Mouse (Mus musculus) stomach, postnatal 0 days (tissue): ENCODE data around the gene Man2a2. TPM values are rescaled to one million over a fixed set of nuclear protein-coding genes. Genes with fewer than 3 reads are reported as not detected.

Experiments
- ATAC-seq: fragments of 200-750 bp; cut with Nextera tagmentation; 2 replicates; pipeline ENCODE4 v1.8.0; 2017; ENCODE audit not compliant: low FRiP score, low TSS enrichment
- DNase-seq: peaks from one replicate; pipeline ENCODE4 v3.0.0-alpha.2; 2016; ENCODE audit warnings: low spot score
- H3K27ac ChIP-seq: fragments of 300-500 bp; sonication (generic); replicated peaks from 2 replicates; pipeline ENCODE4 v1.5.1; 2014; ENCODE audit warnings: mild to moderate bottlenecking, control low read depth
- H3K27me3 ChIP-seq: fragments of 300-500 bp; sonication (generic); 2 replicates; pipeline ENCODE4 v1.6.1; 2014; ENCODE audit warnings: low read length; ENCODE audit not compliant: control insufficient read depth, insufficient read depth
- H3K36me3 ChIP-seq: fragments of 300-500 bp; sonication (generic); 2 replicates; pipeline ENCODE4 v1.6.1; 2014; ENCODE audit warnings: low read length, mixed read lengths; ENCODE audit not compliant: control insufficient read depth, insufficient read depth
- H3K4me1 ChIP-seq: fragments of 300-500 bp; sonication (generic); replicated peaks from 2 replicates; pipeline ENCODE4 v1.6.1; 2014; ENCODE audit warnings: antibody characterized with exemption; ENCODE audit not compliant: control insufficient read depth, insufficient read depth
- H3K4me2 ChIP-seq: fragments of 300-500 bp; sonication (generic); replicated peaks from 2 replicates; pipeline ENCODE4 v1.6.1; 2014; ENCODE audit warnings: low read depth, mild to moderate bottlenecking, control low read depth, moderate library complexity
- H3K4me3 ChIP-seq: fragments of 300-500 bp; sonication (generic); 2 replicates; pipeline ENCODE4 v1.5.1; 2014; ENCODE audit warnings: low read depth, low read length, control low read depth
- H3K9ac ChIP-seq: fragments of 300-500 bp; sonication (generic); 2 replicates; pipeline ENCODE4 v1.6.1; 2014; ENCODE audit warnings: mild to moderate bottlenecking, low read length, control low read depth, mixed read lengths
- H3K9me3 ChIP-seq: fragments of 300-500 bp; sonication (generic); 2 replicates; pipeline ENCODE4 v1.6.1; 2016; ENCODE audit warnings: low read length; ENCODE audit not compliant: control insufficient read depth
- CTCF ChIP-seq: IDR thresholded peaks from 2 replicates; pipeline ENCODE4 v1.5.1; 2016; ENCODE audit warnings: antibody characterized with exemption, low read depth, mild to moderate bottlenecking, moderate library complexity
- EP300 ChIP-seq: optimal IDR thresholded peaks from 2 replicates; pipeline ENCODE3; 2016; ENCODE audit warnings: antibody characterized with exemption
- WGBS: fragments of 180-500 bp; shearing (Covaris S2); extraction: QIAGEN DNeasy Blood & Tissue Kit; methylation state at CpG from one replicate; pipeline ENCODE4 v1.1.7; 2014; 5-methylcytosine and 5-hydroxymethylcytosine counted together
- polyA plus RNA-seq: library from polyadenylated mRNA; unstranded; fragments of >200 nt; fragmentation: Nextera tagmentation; extraction: Ambion mirVana; gene quantifications from 2 replicates; pipeline ENCODE4 v1.2.1, GENCODE M21; 2015

Gene Man2a2
- polyA plus RNA-seq, 1 experiment from 2014 or later = 3.6 TPM

DNA sequence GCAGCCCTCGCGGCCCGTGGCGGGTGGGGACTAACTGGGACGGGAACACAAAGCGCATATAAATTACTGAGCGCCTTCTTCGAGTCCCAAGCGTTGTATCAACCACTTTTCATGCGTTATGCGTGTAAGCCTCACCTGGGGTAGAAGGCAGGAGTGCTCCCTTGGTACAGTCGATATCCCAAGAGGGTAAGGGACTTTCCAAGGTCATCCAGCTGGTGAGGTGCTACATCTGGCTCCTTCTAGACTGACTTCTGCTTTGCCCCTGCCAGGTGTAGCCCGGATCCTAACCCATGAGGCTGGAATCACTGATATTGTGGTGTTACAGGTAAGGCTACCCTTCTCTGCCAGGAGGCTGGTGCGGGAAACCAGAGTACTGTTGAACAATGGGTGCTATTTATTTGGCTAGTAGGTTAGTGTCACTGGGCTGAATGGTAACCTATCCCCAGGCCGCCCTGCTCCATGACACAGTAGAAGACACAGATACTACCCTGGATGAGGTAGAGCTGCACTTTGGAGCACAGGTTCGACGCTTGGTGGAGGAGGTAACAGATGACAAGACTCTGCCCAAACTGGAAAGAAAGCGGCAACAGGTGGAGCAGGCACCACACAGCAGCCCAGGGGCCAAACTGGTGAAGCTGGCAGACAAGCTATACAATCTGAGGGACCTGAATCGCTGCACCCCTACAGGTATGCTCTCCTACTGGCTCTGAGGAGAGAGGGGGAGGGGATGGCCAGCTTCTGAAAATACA lies 27.7 kb downstream of the Man2a2 start:
- Histone ChIP-seq H3K9ac (peak overlapping the region; percentile 77), H3K4me3 (peak overlapping the region; percentile 50), H3K36me3 (no peaks in the 10 kb centered on the region), H3K4me1 (peaks cover 7% of the 10 kb centered on the region; the same call in 1 of the 2 replicates), H3K27ac (peak overlapping the region; percentile 74; the same call in 1 of the 2 replicates), H3K27me3 (no peaks in the 10 kb centered on the region), H3K4me2 (peak overlapping the region; percentile 81), H3K9me3 (no peaks in the 10 kb centered on the region)
- WGBS = 24% methylated on average over 19 of the region's 19 CpGs
- ATAC-seq = no peak
- DNase-seq = no peak
- TF ChIP-seq CTCF (no peak), EP300 (no peak)

DNA sequence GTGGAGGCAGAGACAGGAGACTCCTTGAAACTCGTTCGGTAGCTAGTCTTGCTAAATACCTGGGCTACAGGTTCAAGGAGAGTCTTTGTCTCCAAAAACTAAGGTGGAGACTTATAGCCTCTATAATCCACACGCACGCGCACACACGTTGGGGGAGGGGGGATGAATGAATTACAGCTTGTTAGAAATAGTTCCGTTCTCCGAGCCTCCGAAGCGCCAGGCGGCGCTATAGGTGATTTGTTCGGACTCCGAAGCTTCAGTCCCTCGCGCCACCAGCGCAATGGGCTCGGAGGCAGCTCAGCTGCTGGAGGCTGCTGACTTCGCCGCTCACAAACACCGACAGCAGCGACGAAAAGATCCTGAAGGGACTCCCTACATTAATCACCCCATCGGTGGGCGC lies 28.3 kb downstream of the Man2a2 start, which contains the start of gene Hddc3:
Gene Hddc3, plus strand, starts transcription at position 247 of the 400 bp plus-strand sequence.
- under 1% methylated on average over 25 of the region's 25 CpGs for WGBS
- peak within 1 kb of the TSS; percentile 74; the same call in 1 of the 2 replicates for H3K27ac ChIP-seq

DNA sequence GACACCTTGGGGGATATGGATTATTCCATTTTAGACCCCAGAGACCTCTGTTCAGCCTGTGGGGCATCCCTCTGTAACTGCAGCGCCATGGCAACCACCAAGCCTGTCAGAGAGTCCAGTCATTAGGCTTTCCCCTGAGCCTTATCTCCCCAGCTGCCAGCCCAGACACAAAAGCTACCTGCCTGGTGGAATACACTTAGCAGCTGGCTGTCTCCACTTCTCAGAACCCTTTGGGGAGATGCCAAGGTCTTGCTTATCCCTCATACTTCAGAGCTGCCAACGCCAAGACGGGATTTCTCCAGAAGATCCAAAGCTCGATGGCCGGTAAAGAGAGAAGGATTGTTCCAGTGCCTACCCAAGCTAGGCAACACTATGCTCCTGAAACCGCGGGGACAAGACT lies 29.4 kb downstream of the Man2a2 start:
- Histone ChIP-seq H3K4me3 (no peak overlapping the region), H3K4me1 (peaks cover 7% of the 10 kb centered on the region; the same call in 1 of the 2 replicates), H3K27me3 (no peaks in the 10 kb centered on the region), H3K9ac (no peak overlapping the region), H3K36me3 (no peaks in the 10 kb centered on the region), H3K9me3 (no peaks in the 10 kb centered on the region), H3K27ac (no peak overlapping the region), H3K4me2 (no peak overlapping the region)
- ATAC-seq = no peak
- no peak for TF ChIP-seq EP300
- no peak for TF ChIP-seq CTCF
- 73% methylated on average over 7 of the region's 7 CpGs for WGBS
- no peak for DNase-seq

More for the DNA sequence above, 28.3 kb downstream of the Man2a2 start, which contains the start of gene Hddc3:
- H3K4me1 ChIP-seq = peaks cover 7% of the 10 kb centered on the region; the same call in 1 of the 2 replicates
- TF ChIP-seq EP300 = peak; percentile 69
- peak; percentile 87 for TF ChIP-seq CTCF
- no peaks in the 10 kb centered on the region for H3K36me3 ChIP-seq
- H3K4me2 ChIP-seq = peak within 1 kb of the TSS; percentile 81
- H3K4me3 ChIP-seq = peak within 1 kb of the TSS; percentile 50
- ATAC-seq (peak; percentile 62), DNase-seq (peak; percentile 96)
- H3K9me3 ChIP-seq = no peaks in the 10 kb centered on the region
- H3K27me3 ChIP-seq = no peaks in the 10 kb centered on the region
- peak within 1 kb of the TSS; percentile 77 for H3K9ac ChIP-seq

DNA sequence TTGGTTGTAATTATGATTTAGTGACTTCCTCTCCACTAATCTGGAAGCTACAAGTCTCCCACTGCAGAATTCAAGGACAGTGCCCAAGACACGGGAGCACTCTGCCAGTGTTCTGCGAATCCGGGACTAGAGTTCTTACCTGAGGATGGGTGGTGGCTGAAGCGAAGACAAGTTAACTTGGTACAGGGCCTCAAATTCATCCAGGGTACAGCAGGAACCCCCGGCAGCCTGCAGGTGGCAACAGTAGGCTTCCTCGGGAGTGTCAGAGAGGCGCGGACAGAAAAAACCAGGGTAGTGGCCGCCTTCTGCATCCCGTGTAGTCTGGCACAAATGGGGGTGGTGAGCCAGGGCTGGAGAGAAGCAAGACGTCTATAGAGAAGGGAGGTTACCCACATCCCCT lies 30.4 kb downstream of the Man2a2 start, which contains the start of gene Unc45a:
Gene Unc45a, minus strand, starts transcription at position 213 of the 400 bp plus-strand sequence.
- Histone ChIP-seq H3K36me3 (peaks cover 9% of the 10 kb centered on the region; the same call in 1 of the 2 replicates), H3K4me2 (peak within 1 kb of the TSS; percentile 79), H3K4me1 (peaks cover 7% of the 10 kb centered on the region; the same call in 1 of the 2 replicates), H3K27ac (peak within 1 kb of the TSS; percentile 95), H3K4me3 (peak within 1 kb of the TSS; percentile 59), H3K9me3 (no peaks in the 10 kb centered on the region), H3K27me3 (no peaks in the 10 kb centered on the region), H3K9ac (peak within 1 kb of the TSS; percentile 71)
- WGBS = 3% methylated on average over 11 of the region's 11 CpGs
- ATAC-seq (peak; percentile 68), DNase-seq (peak; percentile 87)
- TF ChIP-seq CTCF (peak; percentile 87), EP300 (no peak)

DNA sequence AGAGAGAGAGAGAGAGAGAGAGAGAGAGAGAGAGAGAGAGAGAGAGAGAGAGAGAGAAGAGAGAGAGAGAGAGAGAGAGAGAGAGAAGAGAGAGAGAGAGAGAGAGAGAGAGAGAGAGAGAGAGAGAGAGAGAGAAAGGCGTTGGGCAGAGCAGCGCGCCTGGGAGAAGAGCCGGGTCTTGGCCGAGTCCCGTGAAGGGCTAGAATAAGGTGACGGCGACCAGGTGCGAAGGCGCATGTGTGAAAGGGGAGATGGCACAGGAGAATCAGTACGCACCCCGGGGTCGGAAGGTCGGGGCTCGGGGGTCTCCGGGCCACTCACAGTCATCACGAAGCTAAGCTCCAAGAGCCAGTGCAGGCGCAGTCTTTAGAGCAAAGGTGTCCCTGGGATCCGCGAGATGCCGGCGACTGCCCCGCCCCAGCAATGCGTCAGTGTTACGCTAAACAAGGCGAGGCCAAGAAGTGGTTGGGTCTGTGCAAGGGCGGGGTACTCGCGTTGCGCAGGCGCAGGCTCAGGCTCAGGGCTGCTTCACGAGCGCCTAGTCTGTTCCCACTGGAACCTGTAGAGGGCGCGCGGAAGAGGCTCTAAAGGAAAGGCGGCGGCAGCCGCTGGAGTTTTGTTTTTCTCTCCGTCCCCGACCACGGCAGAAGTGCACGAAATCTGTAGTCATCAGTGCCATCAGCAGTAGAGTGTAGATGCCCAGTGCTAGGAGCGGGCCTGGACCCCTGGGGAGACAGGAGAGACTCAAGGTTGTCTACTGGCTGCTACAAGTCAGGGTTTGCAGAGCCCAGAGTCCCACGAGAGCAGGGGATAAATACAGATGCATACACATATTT lies 31.2 kb downstream of the Man2a2 start:
- Histone ChIP-seq H3K27me3 (no peaks in the 10 kb centered on the region), H3K4me3 (peak overlapping the region; percentile 59), H3K4me2 (peak overlapping the region; percentile 79), H3K4me1 (peaks cover 7% of the 10 kb centered on the region; the same call in 1 of the 2 replicates), H3K27ac (peak overlapping the region; percentile 95), H3K9me3 (no peaks in the 10 kb centered on the region), H3K9ac (peak overlapping the region; percentile 71), H3K36me3 (peaks cover 16% of the 10 kb centered on the region)
- under 1% methylated on average over 45 of the region's 45 CpGs for whole genome bisulfite sequencing
- ATAC-seq (peak; percentile 96), DNase-seq (peak; percentile 99)
- TF ChIP-seq CTCF (peak; percentile 89), EP300 (no peak)
